Mouse (Mus musculus): ENCODE measurements around the gene Runx2.

The Runx2 gene

GRCm38 (mm10) chr17:44722103-44722792 is 92.3 kb downstream of the Runx2 start:
- ATAC-seq (ENCODE audit: insufficient number of reproducible peaks, low FRiP score, low TSS enrichment), result no peak

GRCm38 (mm10) chr17:44718591-44718990 is 96.0 kb downstream of the Runx2 start:
- ATAC-seq (ENCODE audit: insufficient number of reproducible peaks, low FRiP score, low TSS enrichment), result no peak

GRCm38 (mm10) chr17:44718036-44718435 is 96.6 kb downstream of the Runx2 start:
- no peak for ATAC-seq (ENCODE audit: insufficient number of reproducible peaks, low FRiP score, low TSS enrichment)

- ATAC-seq (ENCODE audit: insufficient number of reproducible peaks, low FRiP score, low TSS enrichment), result no peak
Measured at GRCm38 (mm10) chr17:44714116-44714515, 100.5 kb downstream of the Runx2 start.

- ATAC-seq (ENCODE audit: insufficient number of reproducible peaks, low FRiP score, low TSS enrichment), result no peak
Measured at GRCm38 (mm10) chr17:44713404-44713803, 101.2 kb downstream of the Runx2 start.

- ATAC-seq (ENCODE audit: insufficient number of reproducible peaks, low FRiP score, low TSS enrichment), result no peak
Measured at GRCm38 (mm10) chr17:44709516-44710252, 104.9 kb downstream of the Runx2 start.

GRCm38 (mm10) chr17:44707956-44708355 is 106.6 kb downstream of the Runx2 start:
- no peak for ATAC-seq (ENCODE audit: insufficient number of reproducible peaks, low FRiP score, low TSS enrichment)

GRCm38 (mm10) chr17:44706531-44706930 is 108.1 kb downstream of the Runx2 start:
- no peak for ATAC-seq (ENCODE audit: insufficient number of reproducible peaks, low FRiP score, low TSS enrichment)

- no peak for ATAC-seq (ENCODE audit: insufficient number of reproducible peaks, low FRiP score, low TSS enrichment)
Measured at GRCm38 (mm10) chr17:44702506-44703298, 111.9 kb downstream of the Runx2 start.

- ATAC-seq (ENCODE audit: insufficient number of reproducible peaks, low FRiP score, low TSS enrichment), result no peak
Measured at GRCm38 (mm10) chr17:44701531-44701930, 113.1 kb downstream of the Runx2 start.

- ATAC-seq (ENCODE audit: insufficient number of reproducible peaks, low FRiP score, low TSS enrichment), result no peak
Measured at GRCm38 (mm10) chr17:44700326-44700725, 114.3 kb downstream of the Runx2 start.

GRCm38 (mm10) chr17:44697053-44697452 is 117.5 kb downstream of the Runx2 start:
- ATAC-seq (ENCODE audit: insufficient number of reproducible peaks, low FRiP score, low TSS enrichment), result no peak

GRCm38 (mm10) chr17:44693552-44693951 is 121.0 kb downstream of the Runx2 start:
- no peak for ATAC-seq (ENCODE audit: insufficient number of reproducible peaks, low FRiP score, low TSS enrichment)

- ATAC-seq (ENCODE audit: insufficient number of reproducible peaks, low FRiP score, low TSS enrichment), result no peak
Measured at GRCm38 (mm10) chr17:44691517-44691916, 123.1 kb downstream of the Runx2 start.

- ATAC-seq (ENCODE audit: insufficient number of reproducible peaks, low FRiP score, low TSS enrichment), result no peak
Measured at GRCm38 (mm10) chr17:44690410-44691035, 124.1 kb downstream of the Runx2 start.

- ATAC-seq (ENCODE audit: insufficient number of reproducible peaks, low FRiP score, low TSS enrichment), result no peak
Measured at GRCm38 (mm10) chr17:44688306-44688705, 126.3 kb downstream of the Runx2 start.

GRCm38 (mm10) chr17:44685514-44685913 is 129.1 kb downstream of the Runx2 start:
- no peak for ATAC-seq (ENCODE audit: insufficient number of reproducible peaks, low FRiP score, low TSS enrichment)

GRCm38 (mm10) chr17:44683026-44683425 is 131.6 kb downstream of the Runx2 start:
- no peak for ATAC-seq (ENCODE audit: insufficient number of reproducible peaks, low FRiP score, low TSS enrichment)

- no peak for ATAC-seq (ENCODE audit: insufficient number of reproducible peaks, low FRiP score, low TSS enrichment)
Measured at GRCm38 (mm10) chr17:44677782-44678181, 136.8 kb downstream of the Runx2 start.

GRCm38 (mm10) chr17:44672806-44673205 is 141.8 kb downstream of the Runx2 start:
- ATAC-seq (ENCODE audit: insufficient number of reproducible peaks, low FRiP score, low TSS enrichment), result no peak
